Mouse (Mus musculus): ENCODE measurements at regions not wholly inside any gene's neighbourhood (a gene's known extent, or its start where the extent isn't known, plus 50 kb on each side); places are given as distances from the start of the nearest gene placed in this dataset.

GRCm38 (mm10) chr5:49783728-49784127 lies 259.0 kb upstream of the Kcnip4 start:
- H3K36me3 ChIP-seq (ENCODE audit: control insufficient read depth, insufficient read depth, low read length), result no peaks in the 10 kb centered on the region
- no peak overlapping the region for H3K9ac ChIP-seq (ENCODE audit: low read depth, low read length)
- no peak overlapping the region for H3K4me3 ChIP-seq (ENCODE audit: insufficient read depth, low read depth, low read length)
- no peak overlapping the region for H3K27ac ChIP-seq (replicated peaks; ENCODE audit: insufficient read depth, low read depth, low read length)
- H3K79me2 ChIP-seq (ENCODE audit: control insufficient read depth, insufficient read depth, low read length), result no peaks in the 10 kb centered on the region
- no peaks in the 10 kb centered on the region for H3K27me3 ChIP-seq (ENCODE audit: control insufficient read depth, insufficient read depth, low read length)
- TF ChIP-seq POLR2A (IDR thresholded peaks at IDR 0.05; ENCODE audit: extremely low read depth, insufficient read depth, low read length) (no peak), CTCF (IDR thresholded peaks at IDR 0.05; ENCODE audit: low read depth, low read length) (no peak)
- 61% methylated on average over 3 of the region's 3 CpGs for WGBS
- DNase-seq (ENCODE audit: extremely low read depth, low read depth, low spot score), result no peak
- H3K4me1 ChIP-seq (ENCODE audit: control insufficient read depth, insufficient read depth, low read length), result no peaks in the 10 kb centered on the region

GRCm38 (mm10) chr5:49761054-49761453 lies 236.3 kb upstream of the Kcnip4 start:
- H3K36me3 ChIP-seq (ENCODE audit: control insufficient read depth, insufficient read depth, low read length), result no peaks in the 10 kb centered on the region
- 79% methylated on average over 4 of the region's 4 CpGs for WGBS
- H3K4me1 ChIP-seq (ENCODE audit: control insufficient read depth, insufficient read depth, low read length), result no peaks in the 10 kb centered on the region
- no peak overlapping the region for H3K9ac ChIP-seq (ENCODE audit: low read depth, low read length)
- TF ChIP-seq CTCF (IDR thresholded peaks at IDR 0.05; ENCODE audit: low read depth, low read length), result no peak
- no peak for TF ChIP-seq POLR2A (IDR thresholded peaks at IDR 0.05; ENCODE audit: extremely low read depth, insufficient read depth, low read length)
- H3K27me3 ChIP-seq (ENCODE audit: control insufficient read depth, insufficient read depth, low read length), result no peaks in the 10 kb centered on the region
- no peak overlapping the region for H3K27ac ChIP-seq (replicated peaks; ENCODE audit: insufficient read depth, low read depth, low read length)
- no peak for DNase-seq (ENCODE audit: extremely low read depth, low read depth, low spot score)
- no peaks in the 10 kb centered on the region for H3K79me2 ChIP-seq (ENCODE audit: control insufficient read depth, insufficient read depth, low read length)
- H3K4me3 ChIP-seq (ENCODE audit: insufficient read depth, low read depth, low read length), result no peak overlapping the region

- Histone ChIP-seq H3K79me2 (ENCODE audit: control insufficient read depth, insufficient read depth, low read length) (no peaks in the 10 kb centered on the region), H3K36me3 (ENCODE audit: control insufficient read depth, insufficient read depth, low read length) (no peaks in the 10 kb centered on the region), H3K4me1 (ENCODE audit: control insufficient read depth, insufficient read depth, low read length) (no peaks in the 10 kb centered on the region), H3K27me3 (ENCODE audit: control insufficient read depth, insufficient read depth, low read length) (no peaks in the 10 kb centered on the region), H3K9ac (ENCODE audit: low read depth, low read length) (no peak overlapping the region), H3K27ac (replicated peaks; ENCODE audit: insufficient read depth, low read depth, low read length) (no peak overlapping the region), H3K4me3 (ENCODE audit: insufficient read depth, low read depth, low read length) (no peak overlapping the region)
- no peak for DNase-seq (ENCODE audit: extremely low read depth, low read depth, low spot score)
- 78% methylated on average over 1 of the region's 1 CpGs for WGBS
- no peak for TF ChIP-seq CTCF (IDR thresholded peaks at IDR 0.05; ENCODE audit: low read depth, low read length)
- no peak for TF ChIP-seq POLR2A (IDR thresholded peaks at IDR 0.05; ENCODE audit: extremely low read depth, insufficient read depth, low read length)
These were observed 230.8 kb upstream of the Kcnip4 start for GRCm38 (mm10) chr5:49755531-49755930.

GRCm38 (mm10) chr5:49712607-49713006 lies 187.9 kb upstream of the Kcnip4 start:
- Histone ChIP-seq H3K27me3 (ENCODE audit: control insufficient read depth, insufficient read depth, low read length) (no peaks in the 10 kb centered on the region), H3K27ac (replicated peaks; ENCODE audit: insufficient read depth, low read depth, low read length) (no peak overlapping the region), H3K36me3 (ENCODE audit: control insufficient read depth, insufficient read depth, low read length) (no peaks in the 10 kb centered on the region), H3K4me1 (ENCODE audit: control insufficient read depth, insufficient read depth, low read length) (no peaks in the 10 kb centered on the region), H3K4me3 (ENCODE audit: insufficient read depth, low read depth, low read length) (no peak overlapping the region), H3K9ac (ENCODE audit: low read depth, low read length) (no peak overlapping the region), H3K79me2 (ENCODE audit: control insufficient read depth, insufficient read depth, low read length) (no peaks in the 10 kb centered on the region)
- TF ChIP-seq CTCF (IDR thresholded peaks at IDR 0.05; ENCODE audit: low read depth, low read length), result no peak
- TF ChIP-seq POLR2A (IDR thresholded peaks at IDR 0.05; ENCODE audit: extremely low read depth, insufficient read depth, low read length), result no peak
- 49% methylated on average over 1 of the region's 1 CpGs for WGBS
- DNase-seq (ENCODE audit: extremely low read depth, low read depth, low spot score), result no peak

GRCm38 (mm10) chr5:49682156-49682555 lies 157.4 kb upstream of the Kcnip4 start:
- TF ChIP-seq CTCF (IDR thresholded peaks at IDR 0.05; ENCODE audit: low read depth, low read length) (no peak), POLR2A (IDR thresholded peaks at IDR 0.05; ENCODE audit: extremely low read depth, insufficient read depth, low read length) (no peak)
- H3K4me1 ChIP-seq (ENCODE audit: control insufficient read depth, insufficient read depth, low read length), result no peaks in the 10 kb centered on the region
- H3K79me2 ChIP-seq (ENCODE audit: control insufficient read depth, insufficient read depth, low read length), result no peaks in the 10 kb centered on the region
- 84% methylated on average over 4 of the region's 4 CpGs for WGBS
- H3K27me3 ChIP-seq (ENCODE audit: control insufficient read depth, insufficient read depth, low read length), result no peaks in the 10 kb centered on the region
- H3K36me3 ChIP-seq (ENCODE audit: control insufficient read depth, insufficient read depth, low read length), result no peaks in the 10 kb centered on the region
- no peak for DNase-seq (ENCODE audit: extremely low read depth, low read depth, low spot score)
- H3K4me3 ChIP-seq (ENCODE audit: insufficient read depth, low read depth, low read length), result no peak overlapping the region
- no peak overlapping the region for H3K27ac ChIP-seq (replicated peaks; ENCODE audit: insufficient read depth, low read depth, low read length)
- no peak overlapping the region for H3K9ac ChIP-seq (ENCODE audit: low read depth, low read length)

GRCm38 (mm10) chr5:49681514-49681913 lies 156.8 kb upstream of the Kcnip4 start:
- no peak overlapping the region for H3K4me3 ChIP-seq (ENCODE audit: insufficient read depth, low read depth, low read length)
- TF ChIP-seq CTCF (IDR thresholded peaks at IDR 0.05; ENCODE audit: low read depth, low read length) (no peak), POLR2A (IDR thresholded peaks at IDR 0.05; ENCODE audit: extremely low read depth, insufficient read depth, low read length) (no peak)
- DNase-seq (ENCODE audit: extremely low read depth, low read depth, low spot score), result no peak
- no peak overlapping the region for H3K27ac ChIP-seq (replicated peaks; ENCODE audit: insufficient read depth, low read depth, low read length)
- H3K36me3 ChIP-seq (ENCODE audit: control insufficient read depth, insufficient read depth, low read length), result no peaks in the 10 kb centered on the region
- no peaks in the 10 kb centered on the region for H3K27me3 ChIP-seq (ENCODE audit: control insufficient read depth, insufficient read depth, low read length)
- H3K9ac ChIP-seq (ENCODE audit: low read depth, low read length), result no peak overlapping the region
- no peaks in the 10 kb centered on the region for H3K4me1 ChIP-seq (ENCODE audit: control insufficient read depth, insufficient read depth, low read length)
- H3K79me2 ChIP-seq (ENCODE audit: control insufficient read depth, insufficient read depth, low read length), result no peaks in the 10 kb centered on the region
- 50% methylated on average over 2 of the region's 2 CpGs for WGBS

All from liver, adult 2 months (tissue).